ENCODE assay signal across 8 mouse cellular contexts in genomic region chr3:95230495-95231297, GRCm38 (mm10). TPM values are rescaled to one million over a fixed set of nuclear protein-coding genes. Genes with fewer than 3 reads are reported as not detected.
DNase-seq lines count a peak whose midpoint lies in the region; ATAC-seq and TF ChIP-seq lines count a peak whose summit lies in the region.

No protein-coding gene starts in this region.

- peak overlapping the region; percentile 69 for H3K4me3 ChIP-seq in C2C12 (ENCODE audit: insufficient read depth, poor library complexity, severe bottlenecking)
- H3K4me3 ChIP-seq in heart, embryonic 13.5 days, result peak overlapping the region; percentile 83
- H3K4me3 ChIP-seq in midbrain, postnatal 0 days (ENCODE audit: low read depth, low read length), result peak overlapping the region; percentile 86

- no peaks in the 10 kb centered on the region for H3K27me3 ChIP-seq in C2C12 (ENCODE audit: control insufficient read depth, insufficient read depth, insufficient read length)
- H3K27me3 ChIP-seq in heart, embryonic 13.5 days (replicated peaks), result no peaks in the 10 kb centered on the region
- H3K27me3 ChIP-seq in midbrain, postnatal 0 days (ENCODE audit: insufficient read depth, low read length), result no peaks in the 10 kb centered on the region

- peak overlapping the region; percentile 78 for H3K4me2 ChIP-seq in heart, embryonic 13.5 days
- peak overlapping the region; percentile 74 for H3K4me2 ChIP-seq in midbrain, postnatal 0 days (ENCODE audit: low read depth, low read length, poor library complexity, severe bottlenecking)

- peak overlapping the region; percentile 61 for H3ac ChIP-seq in C2C12 (ENCODE audit: control insufficient read depth, insufficient read length, low read depth)

- H3K79me3 ChIP-seq in C2C12 (ENCODE audit: low read depth), result peaks cover 62% of the 10 kb centered on the region

- TF ChIP-seq CTCF in C2C12 (IDR thresholded peaks at IDR 0.05; ENCODE audit: control insufficient read depth, insufficient read depth, insufficient read length), result no peak
- TF ChIP-seq CTCF in midbrain, postnatal 0 days (IDR thresholded peaks at IDR 0.05), result no peak

- peak; percentile 68 for DNase-seq in adipocyte (ENCODE audit: low spot score)
- peak; percentile 44 to 76 for DNase-seq in kidney, postnatal 25 days
- peak; percentile 64 for DNase-seq in midbrain, postnatal 0 days (ENCODE audit: low spot score)
- no peak for DNase-seq in urinary bladder, postnatal 14 days (ENCODE audit: low spot score)
- no peak for DNase-seq in ovary, postnatal 14 days (ENCODE audit: low spot score)

- H3K27ac ChIP-seq in heart, embryonic 13.5 days (replicated peaks), result peak overlapping the region; percentile 97
- peak overlapping the region; percentile 97 for H3K27ac ChIP-seq in midbrain, postnatal 0 days (ENCODE audit: low read depth, low read length)

- ATAC-seq in heart, embryonic 13.5 days (ENCODE audit: extremely low read depth, insufficient number of reproducible peaks, low FRiP score, low TSS enrichment), result no peak
- ATAC-seq in midbrain, postnatal 0 days (ENCODE audit: low FRiP score), result no peak
- ATAC-seq in frontal cortex, adult (ENCODE audit: low TSS enrichment), result no peak

- peaks cover 56% of the 10 kb centered on the region for H3K4me1 ChIP-seq in heart, embryonic 13.5 days
- peaks cover 19% of the 10 kb centered on the region for H3K4me1 ChIP-seq in midbrain, postnatal 0 days (ENCODE audit: insufficient read depth, low read length)

- peaks cover 47% of the 10 kb centered on the region for H3K36me3 ChIP-seq in C2C12 (ENCODE audit: control insufficient read depth, insufficient read depth)
- H3K36me3 ChIP-seq in heart, embryonic 13.5 days, result peaks cover 45% of the 10 kb centered on the region
- peaks cover 29% of the 10 kb centered on the region for H3K36me3 ChIP-seq in midbrain, postnatal 0 days (ENCODE audit: insufficient read depth, low read length)

- H3K79me2 ChIP-seq in C2C12 (ENCODE audit: control insufficient read depth, insufficient read depth), result peaks cover 96% of the 10 kb centered on the region

- WGBS in heart, embryonic 13.5 days, result 52% methylated on average over 8 of the region's 8 CpGs
- WGBS in midbrain, postnatal 0 days, result 25% methylated on average over 8 of the region's 8 CpGs

- H3K9ac ChIP-seq in heart, embryonic 13.5 days, result peak overlapping the region; percentile 93
- H3K9ac ChIP-seq in midbrain, postnatal 0 days (replicated peaks; ENCODE audit: low read length, poor library complexity, severe bottlenecking), result peak overlapping the region; percentile 87; the same call in 1 of the 2 replicates

- H3K9me3 ChIP-seq in heart, embryonic 13.5 days, result no peaks in the 10 kb centered on the region
- no peaks in the 10 kb centered on the region for H3K9me3 ChIP-seq in midbrain, postnatal 0 days (ENCODE audit: low read length)

TF ChIP-seq in C2C12, 6 proteins besides CTCF, POLR2A, EP300 and RAD21:
- TF ChIP-seq MAX (IDR thresholded peaks at IDR 0.05) (no peak), MYOG (IDR thresholded peaks at IDR 0.05; ENCODE audit: control insufficient read depth, extremely low read depth, insufficient read length) (no peak), FOSL1 (IDR thresholded peaks at IDR 0.05; ENCODE audit: insufficient read depth, low read length, poor library complexity, severe bottlenecking) (no peak)

RNA-seq across cellular contexts. Expression of gene Mllt11, which starts 1.3 kb away (rescaled TPM):
- polyA plus RNA-seq in C2C12 (2012; fragmentation: generic; extraction: Trizol), result 19.6 TPM
- 11.0 and 11.5 TPM in 2 replicates for polyA plus RNA-seq in heart, embryonic 13.5 days (2015; fragmentation: Nextera tagmentation; extraction: Ambion mirVana)
- 301 and 367 TPM in 2 replicates for total RNA-seq in midbrain, postnatal 0 days (2014; rRNA removed)
- polyA plus RNA-seq in midbrain, postnatal 0 days (2015; fragmentation: Nextera tagmentation; extraction: Ambion mirVana), result 738 and 774 TPM in 2 replicates

RNA-seq across cellular contexts. Expression of gene Cdc42se1, which starts 2.2 kb away (rescaled TPM):
- polyA plus RNA-seq in C2C12 (2012; fragmentation: generic; extraction: Trizol), result 80.9 TPM
- 51.6 and 52.3 TPM in 2 replicates for polyA plus RNA-seq in heart, embryonic 13.5 days (2015; fragmentation: Nextera tagmentation; extraction: Ambion mirVana)
- 35.0 and 54.7 TPM in 2 replicates for total RNA-seq in midbrain, postnatal 0 days (2014; rRNA removed)
- polyA plus RNA-seq in midbrain, postnatal 0 days (2015; fragmentation: Nextera tagmentation; extraction: Ambion mirVana), result 40.9 and 41.4 TPM in 2 replicates

RNA-seq across cellular contexts. Expression of gene Gm128, which starts 10.7 kb away (rescaled TPM):
- 0.11 TPM for polyA plus RNA-seq in C2C12 (2012; fragmentation: generic; extraction: Trizol)
- 0.24 and 0.37 TPM in 2 replicates for polyA plus RNA-seq in heart, embryonic 13.5 days (2015; fragmentation: Nextera tagmentation; extraction: Ambion mirVana)
- 0.24 and 0.49 TPM in 2 replicates for total RNA-seq in midbrain, postnatal 0 days (2014; rRNA removed)
- 0.19 and 0.27 TPM in 2 replicates for polyA plus RNA-seq in midbrain, postnatal 0 days (2015; fragmentation: Nextera tagmentation; extraction: Ambion mirVana)

RNA-seq across cellular contexts. Expression of gene Gabpb2, which starts 13.0 kb away (rescaled TPM):
- 5.7 TPM for polyA plus RNA-seq in C2C12 (2012; fragmentation: generic; extraction: Trizol)
- polyA plus RNA-seq in heart, embryonic 13.5 days (2015; fragmentation: Nextera tagmentation; extraction: Ambion mirVana), result 5.1 and 5.4 TPM in 2 replicates
- total RNA-seq in midbrain, postnatal 0 days (2014; rRNA removed), result 6.5 and 7.6 TPM in 2 replicates
- 1.5 and 1.6 TPM in 2 replicates for polyA plus RNA-seq in midbrain, postnatal 0 days (2015; fragmentation: Nextera tagmentation; extraction: Ambion mirVana)

RNA-seq across cellular contexts. Expression of gene Bnipl, which starts 20.3 kb away (rescaled TPM):
- 0.34 TPM for polyA plus RNA-seq in C2C12 (2012; fragmentation: generic; extraction: Trizol)
- 0.23 and 0.24 TPM in 2 replicates for polyA plus RNA-seq in heart, embryonic 13.5 days (2015; fragmentation: Nextera tagmentation; extraction: Ambion mirVana)
- not detected in 2 replicates for total RNA-seq in midbrain, postnatal 0 days (2014; rRNA removed)
- polyA plus RNA-seq in midbrain, postnatal 0 days (2015; fragmentation: Nextera tagmentation; extraction: Ambion mirVana), result not detected in 2 replicates

Comparison
In these comparisons a context has a peak if more than half of its experiments do, and no peak if none do; other contexts are left out.
1. DNase-seq: peak in adipocyte (single experiment), kidney, postnatal 25 days (2 of 2) and midbrain, postnatal 0 days (single experiment); none in urinary bladder, postnatal 14 days (single experiment) and ovary, postnatal 14 days (single experiment).
2. RNA of gene Mllt11, which starts 1.3 kb away (polyA plus RNA-seq): 738 to 774 TPM in midbrain, postnatal 0 days; 19.6 TPM in C2C12 (single experiment) and 11.0 to 11.5 TPM in heart, embryonic 13.5 days; every median in the first group is over 10 times any median in the second.
3. Peak in every context shown above with its lines, with median percentiles within 50 percentile points of each other: H3K4me3 ChIP-seq.